Mouse (Mus musculus) fibroblast of lung, adult 2 months (primary cell): ENCODE measurements at regions not wholly inside any gene's neighbourhood (a gene's known extent, or its start where the extent isn't known, plus 50 kb on each side); places are given as distances from the start of the nearest gene placed in this dataset.

Experiments used
- DNase-seq: peaks from one replicate; pipeline ENCODE4 v3.0.0-alpha.2; 2011; ENCODE audit warnings: low read depth

DNA sequence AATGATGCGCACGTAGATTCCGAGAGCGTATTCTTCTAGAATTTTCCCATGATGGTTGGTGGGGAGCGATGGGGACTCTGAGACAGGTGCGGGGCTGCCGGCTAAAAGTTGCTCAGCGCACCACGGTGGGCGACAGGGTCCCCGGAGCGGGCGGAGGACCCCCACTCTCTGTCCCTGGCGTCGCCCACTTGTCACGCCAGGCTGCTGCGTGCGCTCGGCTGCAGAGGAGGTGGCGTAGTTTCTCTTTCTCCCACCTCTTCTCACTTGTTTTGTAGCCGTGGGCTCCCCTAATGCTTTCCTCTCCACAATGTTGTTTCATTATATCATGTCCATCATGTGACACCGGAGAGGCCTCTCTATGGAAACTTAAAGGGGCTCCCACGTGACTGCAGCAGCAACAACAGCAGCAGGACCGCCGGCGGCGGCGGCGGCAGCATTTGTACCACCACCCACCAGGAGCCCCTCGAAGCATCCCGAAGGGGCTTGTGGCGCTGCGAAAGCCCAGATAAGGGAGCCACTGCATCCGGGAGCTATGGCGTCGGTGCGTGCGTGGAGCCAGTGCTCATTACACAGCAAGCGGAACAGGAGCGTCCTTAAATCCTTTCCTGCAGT, 180.3 kb upstream of the Mkln1 start:
- DNase-seq, result no peak

GRCm38 (mm10) chr6:31218880-31219279, 179.7 kb upstream of the Mkln1 start:
- no peak for DNase-seq

GRCm38 (mm10) chr6:31219736-31220135, 178.8 kb upstream of the Mkln1 start:
- no peak for DNase-seq

DNA sequence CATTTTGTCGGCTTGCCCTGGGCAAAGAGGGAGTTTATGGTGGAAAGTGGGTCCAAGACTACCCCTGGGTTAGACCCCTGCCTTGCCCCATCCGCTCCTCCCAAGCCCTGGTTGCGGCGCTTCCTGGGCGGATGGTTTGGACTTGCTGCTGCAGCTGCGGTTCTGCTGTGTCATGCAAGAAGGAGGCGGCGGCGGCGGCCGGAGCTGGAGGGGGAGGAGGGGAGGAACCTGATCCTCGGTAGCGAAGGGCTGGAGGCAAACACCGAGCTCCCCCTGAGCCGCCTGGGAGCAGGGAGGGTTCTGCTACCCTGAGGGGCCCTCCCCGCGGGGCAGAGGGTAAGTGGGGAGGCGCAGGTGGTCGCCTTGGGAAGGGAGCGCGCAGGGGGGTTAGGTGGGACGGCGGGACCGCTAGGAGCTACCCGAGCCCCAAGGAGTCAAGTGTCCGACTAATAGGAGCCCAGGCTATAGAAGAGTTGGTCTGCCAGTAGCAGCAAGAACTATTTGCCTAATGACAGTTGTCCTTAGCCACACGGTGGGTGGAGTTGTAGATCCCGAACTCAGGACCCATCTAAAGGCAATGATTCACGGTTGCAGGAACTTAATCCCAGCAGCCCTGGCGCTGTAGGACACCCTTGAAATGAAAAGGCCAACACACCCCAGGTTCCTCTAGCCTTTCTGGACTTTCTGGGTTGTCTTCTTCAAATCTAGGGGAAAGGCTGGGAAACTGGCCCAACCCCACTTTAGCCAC, 178.2 kb upstream of the Mkln1 start:
- DNase-seq, result no peak

DNA sequence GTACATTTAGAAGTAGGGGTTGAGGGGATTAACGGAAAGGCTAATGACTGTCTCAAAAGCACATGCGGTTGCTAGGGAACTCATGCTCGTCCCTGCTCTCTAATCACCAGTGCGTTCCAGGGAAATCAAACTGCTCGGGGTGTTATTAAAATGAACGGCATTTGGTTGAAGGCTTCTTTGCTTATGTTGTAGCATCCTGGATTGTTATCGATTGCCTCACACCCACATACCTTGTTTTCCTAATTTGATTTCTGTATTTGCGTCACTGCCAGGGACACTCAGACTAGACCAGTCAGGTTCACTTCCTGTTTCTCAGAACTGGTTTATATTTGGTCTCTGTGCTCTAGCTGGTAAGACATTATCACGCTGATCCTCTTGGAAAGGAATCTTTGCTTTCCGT, 177.0 kb upstream of the Mkln1 start:
- DNase-seq, result no peak

- no peak for DNase-seq
These were observed 176.4 kb upstream of the Mkln1 start for GRCm38 (mm10) chr6:31222024-31222579.

DNA sequence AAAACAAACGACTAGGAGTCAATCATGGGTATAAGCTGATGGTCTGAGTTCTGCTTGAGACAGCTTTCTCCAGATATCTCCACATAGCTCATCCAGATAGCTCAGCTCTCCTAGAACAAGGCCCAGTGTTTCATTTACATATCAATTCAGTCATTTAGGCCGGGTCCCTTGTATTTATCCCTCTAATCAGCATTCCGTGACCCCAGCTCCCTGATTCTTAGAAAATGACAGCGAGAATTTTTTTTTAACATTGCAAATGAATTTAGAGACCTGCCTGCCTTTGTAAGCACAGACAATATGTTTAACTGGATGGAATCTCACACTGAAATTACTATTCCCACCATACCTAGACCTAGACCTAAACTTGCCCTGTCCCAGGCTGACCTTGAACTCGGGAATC, 171.1 kb upstream of the Mkln1 start:
- DNase-seq, result no peak

GRCm38 (mm10) chr6:31228061-31228460, 170.5 kb upstream of the Mkln1 start:
- no peak for DNase-seq

DNA sequence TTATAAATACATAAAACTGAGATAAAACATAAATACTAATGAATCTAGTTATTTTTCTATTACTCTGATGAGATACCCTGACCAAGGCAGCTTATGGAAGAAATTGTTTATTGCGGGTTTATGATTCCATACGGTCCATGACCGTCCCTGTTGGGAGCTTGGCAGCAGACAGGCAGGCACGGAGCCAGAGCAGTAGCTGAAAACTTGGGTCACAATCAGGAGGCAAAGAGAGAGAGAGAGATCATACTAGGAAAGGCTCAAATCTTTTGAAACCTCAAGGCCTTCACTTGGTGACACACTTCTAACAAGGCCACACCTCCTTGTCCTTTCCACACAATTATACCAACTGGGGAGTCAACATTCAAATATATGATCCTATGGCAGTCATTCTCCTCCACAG, 166.7 kb upstream of the Mkln1 start:
- DNase-seq, result no peak

- no peak for DNase-seq
These were observed 165.1 kb upstream of the Mkln1 start for GRCm38 (mm10) chr6:31233252-31233993.

DNA sequence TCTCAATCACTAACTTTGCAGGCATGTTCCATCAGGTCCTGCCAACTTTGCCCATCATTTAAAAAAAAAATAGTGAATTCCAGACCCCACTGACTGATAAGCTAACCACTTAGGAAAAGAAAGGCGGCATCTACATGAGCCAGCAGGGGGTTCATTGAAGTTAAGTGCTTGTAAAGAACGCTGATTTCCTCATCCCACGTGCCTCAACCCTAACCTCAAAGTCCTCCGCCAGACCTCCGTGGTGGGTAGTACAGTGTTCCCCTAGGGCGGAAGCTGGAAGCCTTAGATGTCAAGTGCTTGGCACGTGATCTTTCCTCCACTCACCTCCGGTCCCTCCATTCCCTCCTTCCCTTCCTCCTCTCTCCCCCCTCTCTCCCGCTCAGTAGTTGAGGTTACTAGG, 158.5 kb upstream of the Mkln1 start:
- no peak for DNase-seq

- no peak for DNase-seq
These were observed 148.0 kb upstream of the Mkln1 start for GRCm38 (mm10) chr6:31250526-31250925.

DNA sequence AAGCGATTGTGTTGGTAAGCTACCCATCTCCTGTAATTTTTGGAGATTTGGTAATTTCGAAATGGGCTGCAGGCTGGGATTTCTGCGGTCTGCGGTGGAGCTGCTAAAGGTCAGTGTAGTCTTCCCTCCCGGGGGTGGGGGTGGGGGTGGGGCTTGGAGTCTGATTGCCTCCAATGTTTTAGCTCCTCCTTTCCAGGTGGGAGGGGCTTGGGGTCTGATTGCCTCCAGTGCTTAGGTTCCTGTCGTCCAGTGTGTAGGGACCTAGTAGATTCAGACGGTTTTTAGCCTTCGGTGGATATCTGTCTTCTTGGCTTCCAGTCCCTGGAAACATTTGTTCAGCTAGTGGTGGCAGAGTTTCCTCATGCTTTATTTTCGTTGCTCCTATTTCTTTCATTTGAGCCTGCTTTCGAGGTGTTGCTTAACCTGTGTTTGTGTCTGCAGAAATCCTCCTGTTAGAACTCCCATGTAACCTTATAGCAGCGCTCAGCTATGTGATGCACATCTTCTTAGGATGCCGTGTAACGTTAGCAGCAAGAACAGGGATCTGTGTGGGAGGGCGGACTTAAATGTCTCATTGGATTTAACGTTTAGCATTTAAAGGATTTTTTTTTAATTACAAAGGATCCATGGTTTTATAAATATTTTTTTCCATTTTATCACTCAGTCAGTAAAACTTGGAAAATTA, 145.1 kb upstream of the Mkln1 start:
- peak; percentile 61 for DNase-seq

GRCm38 (mm10) chr6:31260645-31261345, 137.7 kb upstream of the Mkln1 start:
- no peak for DNase-seq

DNA sequence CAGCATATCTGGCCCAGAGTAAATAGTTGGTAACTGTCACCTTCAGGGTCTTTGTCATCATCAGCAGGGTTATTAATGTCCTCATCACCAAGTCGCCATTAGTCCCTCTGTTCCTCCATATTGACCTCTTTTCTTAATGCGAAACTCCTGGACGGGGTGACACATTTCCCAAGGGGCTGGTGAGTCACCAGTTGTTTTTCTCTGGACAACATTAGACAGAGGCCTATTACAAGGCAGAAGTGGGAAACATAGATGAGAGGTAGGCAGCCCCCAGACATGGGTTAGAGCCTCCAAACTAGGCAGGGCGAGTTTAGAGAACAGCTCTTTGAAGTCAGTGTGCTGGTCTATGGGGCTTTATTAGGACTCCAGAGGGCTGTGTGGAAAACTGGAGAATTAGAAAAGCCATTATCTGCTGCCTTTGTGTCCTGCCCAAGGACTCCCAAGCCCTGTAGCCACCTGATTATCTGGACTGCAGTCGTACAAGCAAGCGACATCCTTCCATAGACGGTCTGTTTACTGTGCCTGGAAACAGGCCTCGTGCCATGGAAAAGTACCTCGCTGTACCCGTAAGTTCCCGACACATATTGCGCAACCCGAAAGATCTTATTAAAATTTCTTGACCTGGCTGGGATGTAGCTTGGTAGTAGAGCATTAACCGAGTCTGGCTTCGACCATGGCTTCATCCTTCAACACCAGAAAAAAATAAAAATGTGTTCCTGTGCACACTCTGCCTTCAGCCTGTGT, 136.6 kb upstream of the Mkln1 start:
- no peak for DNase-seq

GRCm38 (mm10) chr6:31262651-31263050, 135.9 kb upstream of the Mkln1 start:
- DNase-seq, result no peak

- no peak for DNase-seq
These were observed 134.7 kb upstream of the Mkln1 start for GRCm38 (mm10) chr6:31263821-31264220.

- DNase-seq, result no peak
These were observed 132.0 kb upstream of the Mkln1 start for GRCm38 (mm10) chr6:31266441-31267040.

DNA sequence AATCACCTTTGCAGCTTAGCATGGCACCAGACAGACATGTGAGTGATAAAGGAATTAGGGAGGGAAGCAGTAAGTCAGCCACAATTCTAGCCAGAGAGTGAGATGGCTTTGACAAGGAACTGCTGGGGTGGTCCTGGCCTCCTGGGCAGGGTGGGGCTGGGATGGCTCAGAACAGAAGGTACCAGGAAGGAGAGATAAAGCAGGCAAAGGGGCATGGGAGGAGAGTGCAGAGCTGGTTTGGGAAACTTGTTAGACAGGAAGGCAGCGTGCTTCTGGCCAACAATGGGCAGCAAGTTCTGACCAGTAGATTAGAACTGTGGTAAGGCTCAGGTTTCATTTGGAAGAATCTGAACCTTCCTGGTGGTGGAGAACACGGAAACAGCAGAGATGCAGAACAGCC, 130.5 kb upstream of the Mkln1 start:
- no peak for DNase-seq

- no peak for DNase-seq
These were observed 124.7 kb upstream of the Mkln1 start for GRCm38 (mm10) chr6:31273816-31274215.

DNA sequence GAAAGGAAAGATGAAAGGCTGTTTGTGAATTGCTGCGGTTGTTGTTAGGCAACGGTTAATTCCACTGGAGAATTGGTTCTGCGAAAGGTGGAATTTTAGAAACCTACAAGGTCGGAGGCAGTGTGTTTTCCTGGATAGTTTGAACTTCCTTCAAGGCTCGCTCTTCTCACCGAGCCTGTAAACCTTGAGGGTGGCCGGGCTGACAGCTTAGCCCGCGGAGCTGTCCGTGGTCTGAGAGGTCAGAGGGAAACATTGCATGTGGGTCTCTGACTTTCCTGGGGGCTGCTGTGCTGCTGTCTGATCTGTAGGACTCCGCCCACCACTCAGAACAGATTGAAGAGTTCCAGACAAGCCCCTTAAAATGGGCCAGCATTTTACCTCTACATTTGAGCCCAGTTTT, 124.3 kb upstream of the Mkln1 start:
- no peak for DNase-seq
